Comparison of ENCODE assay signal across 10 mouse cellular contexts in the genomic region with DNA sequence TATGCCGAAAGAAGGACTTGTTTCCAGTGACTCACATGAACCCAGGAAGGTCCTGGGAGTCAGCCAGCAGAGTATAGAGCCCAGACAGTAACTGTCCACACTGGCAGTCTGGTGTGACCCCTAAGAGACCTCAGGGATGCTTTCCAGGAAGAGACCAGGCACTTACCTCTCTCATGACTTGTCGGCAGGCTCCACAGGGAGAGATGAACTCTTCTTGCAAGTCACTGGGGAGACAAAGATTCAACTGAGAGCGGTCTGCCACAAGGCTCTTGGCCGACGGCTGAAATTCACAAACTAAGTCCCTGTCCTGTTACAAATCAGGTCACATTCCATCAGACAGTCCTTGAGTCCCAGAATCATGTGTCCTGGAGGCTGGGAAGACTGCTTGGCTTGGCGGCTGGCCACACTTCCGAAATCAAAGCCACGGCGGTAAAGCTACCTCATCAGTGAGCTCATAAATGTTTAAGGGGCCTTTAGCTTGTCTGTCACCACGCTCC. TPM values are rescaled to one million over a fixed set of nuclear protein-coding genes. Genes with fewer than 3 reads are reported as not detected.
A peak's percentile ranks its signal among the peaks of the same experiment; 100 is the strongest.
DNase-seq lines count a peak whose midpoint lies in the region; ATAC-seq and TF ChIP-seq lines count a peak whose summit lies in the region.
"Had no signal": no experiment of that assay in that cellular context is flagged by ENCODE, and none has a peak within 500 bp of the region (broad histone marks: within the 10 kb centered on the region; RNA-seq: fewer than 3 reads in every experiment).

No protein-coding gene starts in this region.

- peak overlapping the region; percentile 57 for H3K27ac ChIP-seq in heart, embryonic 10.5 days
- peak overlapping the region; percentile 92 for H3K27ac ChIP-seq in intestine, embryonic 16.5 days (ENCODE audit: low read length)
- H3K27ac ChIP-seq in liver, embryonic 14.5 days, result peak overlapping the region; percentile 22; the same call in 1 of the 2 replicates

- H3K27me3 ChIP-seq in heart, embryonic 10.5 days (ENCODE audit: insufficient read depth, poor library complexity, severe bottlenecking), result peaks cover 6% of the 10 kb centered on the region; the same call in 1 of the 2 replicates
- no peaks in the 10 kb centered on the region for H3K27me3 ChIP-seq in intestine, embryonic 16.5 days (replicated peaks; ENCODE audit: control insufficient read depth, insufficient read depth, low read length)
- H3K27me3 ChIP-seq in liver, embryonic 14.5 days (ENCODE audit: control insufficient read depth, insufficient read depth, low read length), result no peaks in the 10 kb centered on the region

- no peaks in the 10 kb centered on the region for H3K36me3 ChIP-seq in heart, embryonic 10.5 days
- no peaks in the 10 kb centered on the region for H3K36me3 ChIP-seq in intestine, embryonic 16.5 days (ENCODE audit: control insufficient read depth, insufficient read depth, low read length)
- no peaks in the 10 kb centered on the region for H3K36me3 ChIP-seq in liver, embryonic 14.5 days (replicated peaks; ENCODE audit: control insufficient read depth, insufficient read depth, low read depth)

- TF ChIP-seq CTCF in liver, embryonic 14.5 days (IDR thresholded peaks at IDR 0.05; ENCODE audit: low read depth), result no peak

- H3K4me1 ChIP-seq in heart, embryonic 10.5 days, result peaks cover 23% of the 10 kb centered on the region
- peaks cover 11% of the 10 kb centered on the region; the same call in 1 of the 2 replicates for H3K4me1 ChIP-seq in intestine, embryonic 16.5 days (ENCODE audit: control insufficient read depth, insufficient read depth, low read length)
- H3K4me1 ChIP-seq in liver, embryonic 14.5 days (replicated peaks; ENCODE audit: control insufficient read depth in 2 of 2, insufficient read depth in 2 of 2, low read length in 1 of 2), result peaks cover 0 to 5% of the 10 kb centered on the region in 2 experiments; a peak in 2 of 4 replicates

- WGBS in heart, embryonic 10.5 days, result 66% methylated on average over 10 of the region's 10 CpGs
- WGBS in intestine, embryonic 16.5 days, result 61% methylated on average over 10 of the region's 10 CpGs
- WGBS in liver, embryonic 14.5 days (ENCODE audit: insufficient replicate concordance), result 69% methylated on average over 10 of the region's 10 CpGs

- intact Hi-C loops in heart, postnatal 25 days (cut with DNase I), result loop anchor here (5.0 kb wide), 1 partner anchor 34 kb away; no protein-coding TSS in a partner anchor

- no peak for TF ChIP-seq EP300 in liver, embryonic 14.5 days (IDR thresholded peaks at IDR 0.05; ENCODE audit: low read depth)

- no peak for DNase-seq in heart, embryonic 10.5 days (ENCODE audit: low spot score)
- DNase-seq in heart, postnatal 25 days (ENCODE audit: low spot score), result no peak
- peak; percentile 71 for DNase-seq in adrenal gland, postnatal 25 days
- DNase-seq in liver, embryonic 14.5 days (ENCODE audit: low read depth in 3 of 3, low spot score in 3 of 3), result no peak
- no peak for DNase-seq in urinary bladder, adult 2 months (ENCODE audit: low spot score)
- no peak for DNase-seq in ovary, postnatal 14 days (ENCODE audit: low spot score)
- DNase-seq in frontal cortex, postnatal 25 days (ENCODE audit: low spot score in 2 of 2), result no peak

- no peak overlapping the region for H3K4me2 ChIP-seq in intestine, embryonic 16.5 days (ENCODE audit: low read depth, low read length)
- no peak overlapping the region for H3K4me2 ChIP-seq in liver, embryonic 14.5 days (ENCODE audit: low read depth)

- no peaks in the 10 kb centered on the region for H3K9me3 ChIP-seq in heart, embryonic 10.5 days
- H3K9me3 ChIP-seq in intestine, embryonic 16.5 days (ENCODE audit: control insufficient read depth, low read length), result no peaks in the 10 kb centered on the region
- H3K9me3 ChIP-seq in liver, embryonic 14.5 days (ENCODE audit: control insufficient read depth, low read length), result no peaks in the 10 kb centered on the region

- H3K9ac ChIP-seq in intestine, embryonic 16.5 days (ENCODE audit: low read depth, low read length), result peak overlapping the region; percentile 39; the same call in 1 of the 2 replicates
- H3K9ac ChIP-seq in liver, embryonic 14.5 days (replicated peaks), result no peak overlapping the region

- H3K4me3 ChIP-seq in heart, embryonic 10.5 days, result no peak overlapping the region
- H3K4me3 ChIP-seq in intestine, embryonic 16.5 days (ENCODE audit: low read length), result no peak overlapping the region
- no peak overlapping the region for H3K4me3 ChIP-seq in liver, embryonic 14.5 days (ENCODE audit: insufficient read depth in 1 of 2, low read depth in 2 of 2, low read length in 2 of 2)
- H3K4me3 ChIP-seq: erythroblast, embryonic 14.5 days had no signal

- ATAC-seq in intestine, embryonic 16.5 days, result no peak
- no peak for ATAC-seq in liver, embryonic 14.5 days (ENCODE audit: insufficient read depth)

RNA-seq across cellular contexts. Expression of gene Pink1, which starts 17.3 kb away (rescaled TPM):
- 27.8 and 42.2 TPM in 2 replicates for polyA plus RNA-seq in heart, embryonic 10.5 days (2016; fragmentation: Nextera tagmentation; extraction: Ambion mirVana)
- total RNA-seq in heart, postnatal 25 days (2021), result 100 to 1,000 TPM; 560 to 591 TPM
- 161 and 201 TPM in 2 replicates for total RNA-seq in adrenal gland, postnatal 25 days (2021)
- 30.7 and 38.9 TPM in 2 replicates for polyA plus RNA-seq in intestine, embryonic 16.5 days (2015; fragmentation: Nextera tagmentation; extraction: Ambion mirVana)
- polyA plus RNA-seq in liver, embryonic 14.5 days (2012; rRNA removed), result 13.2 and 14.3 TPM in 2 replicates
- polyA plus RNA-seq in liver, embryonic 14.5 days (2014; fragmentation: Nextera tagmentation; extraction: Ambion mirVana), result 15.7 and 19.2 TPM in 2 replicates
- polyA plus RNA-seq in urinary bladder, adult 2 months (2012; rRNA removed), result 92.3 and 122 TPM in 2 replicates

RNA-seq across cellular contexts. Expression of gene Cda, which starts 24.4 kb away (rescaled TPM):
- polyA plus RNA-seq in heart, embryonic 10.5 days (2016; fragmentation: Nextera tagmentation; extraction: Ambion mirVana), result 4.5 and 5.2 TPM in 2 replicates
- 1 to 10 TPM; 1.3 to 1.8 TPM for total RNA-seq in heart, postnatal 25 days (2021)
- total RNA-seq in adrenal gland, postnatal 25 days (2021), result 13.8 and 20.3 TPM in 2 replicates
- 39.2 and 42.4 TPM in 2 replicates for polyA plus RNA-seq in intestine, embryonic 16.5 days (2015; fragmentation: Nextera tagmentation; extraction: Ambion mirVana)
- polyA plus RNA-seq in liver, embryonic 14.5 days (2012; rRNA removed), result 2.6 and 2.7 TPM in 2 replicates
- polyA plus RNA-seq in liver, embryonic 14.5 days (2014; fragmentation: Nextera tagmentation; extraction: Ambion mirVana), result 3.3 and 3.7 TPM in 2 replicates
- polyA plus RNA-seq in urinary bladder, adult 2 months (2012; rRNA removed), result 3.3 and 4.1 TPM in 2 replicates
- total RNA-seq: CH12.LX had no signal

RNA-seq across cellular contexts. Expression of gene Ddost, which starts 38.9 kb away (rescaled TPM):
- 340 and 349 TPM in 2 replicates for polyA plus RNA-seq in heart, embryonic 10.5 days (2016; fragmentation: Nextera tagmentation; extraction: Ambion mirVana)
- total RNA-seq in heart, postnatal 25 days (2021), result 10 to 100 TPM; 63.6 to 68.4 TPM
- 105 and 106 TPM in 2 replicates for total RNA-seq in adrenal gland, postnatal 25 days (2021)
- polyA plus RNA-seq in intestine, embryonic 16.5 days (2015; fragmentation: Nextera tagmentation; extraction: Ambion mirVana), result 415 and 427 TPM in 2 replicates
- 83.1 and 91.7 TPM in 2 replicates for polyA plus RNA-seq in liver, embryonic 14.5 days (2012; rRNA removed)
- polyA plus RNA-seq in liver, embryonic 14.5 days (2014; fragmentation: Nextera tagmentation; extraction: Ambion mirVana), result 135 and 141 TPM in 2 replicates
- polyA plus RNA-seq in urinary bladder, adult 2 months (2012; rRNA removed), result 133 and 138 TPM in 2 replicates

RNA-seq across cellular contexts. Expression of gene Fam43b, which starts 52.9 kb away (rescaled TPM):
- polyA plus RNA-seq in heart, embryonic 10.5 days (2016; fragmentation: Nextera tagmentation; extraction: Ambion mirVana), result 0.16 TPM in 1 of 2 replicates, not detected in the other
- under 1 TPM in 1 of 2 experiments, not detected in 1; 0.11 TPM for total RNA-seq in heart, postnatal 25 days (2021)
- 2.9 and 3.1 TPM in 2 replicates for total RNA-seq in adrenal gland, postnatal 25 days (2021)
- polyA plus RNA-seq in intestine, embryonic 16.5 days (2015; fragmentation: Nextera tagmentation; extraction: Ambion mirVana), result not detected in 2 replicates
- not detected in 2 replicates for polyA plus RNA-seq in liver, embryonic 14.5 days (2012; rRNA removed)
- not detected in 2 replicates for polyA plus RNA-seq in liver, embryonic 14.5 days (2014; fragmentation: Nextera tagmentation; extraction: Ambion mirVana)
- polyA plus RNA-seq in urinary bladder, adult 2 months (2012; rRNA removed), result 0.04 TPM in 1 of 2 replicates, not detected in the other
- total RNA-seq: CH12.LX had no signal
- polyA plus RNA-seq: erythroblast, embryonic 14.5 days had no signal

Comparison
In these comparisons a context has a peak if more than half of its experiments do, and no peak if none do; other contexts are left out.
1. H3K27ac ChIP-seq: peak in every context shown above with its lines; median percentile 92 in intestine, embryonic 16.5 days; 57 in heart, embryonic 10.5 days; 22 in liver, embryonic 14.5 days.